Mouse (Mus musculus) R1 (cell line): Measurements from ENCODE around the gene Adgrl4.

Experiments used
- DNase-seq: peaks from one replicate; pipeline ENCODE4 v3.0.0-alpha.2; 2018; ENCODE audit warnings: low read depth, low spot score

The Adgrl4 gene

GRCm38 (mm10) chr3:151488853-151489252, 51.2 kb downstream of the Adgrl4 start:
- DNase-seq, result no peak

GRCm38 (mm10) chr3:151505606-151506005, 67.9 kb downstream of the Adgrl4 start:
- no peak for DNase-seq

GRCm38 (mm10) chr3:151511184-151511583, 73.5 kb downstream of the Adgrl4 start:
- no peak for DNase-seq

- DNase-seq, result no peak
Observed at GRCm38 (mm10) chr3:151547182-151547581, 109.5 kb downstream of the Adgrl4 start.

- no peak for DNase-seq
Observed at GRCm38 (mm10) chr3:151551002-151551401, 113.3 kb downstream of the Adgrl4 start.

- DNase-seq, result no peak
Observed at GRCm38 (mm10) chr3:151556635-151557034, 118.9 kb downstream of the Adgrl4 start.

GRCm38 (mm10) chr3:151557125-151557524, 119.4 kb downstream of the Adgrl4 start:
- DNase-seq, result no peak

DNA sequence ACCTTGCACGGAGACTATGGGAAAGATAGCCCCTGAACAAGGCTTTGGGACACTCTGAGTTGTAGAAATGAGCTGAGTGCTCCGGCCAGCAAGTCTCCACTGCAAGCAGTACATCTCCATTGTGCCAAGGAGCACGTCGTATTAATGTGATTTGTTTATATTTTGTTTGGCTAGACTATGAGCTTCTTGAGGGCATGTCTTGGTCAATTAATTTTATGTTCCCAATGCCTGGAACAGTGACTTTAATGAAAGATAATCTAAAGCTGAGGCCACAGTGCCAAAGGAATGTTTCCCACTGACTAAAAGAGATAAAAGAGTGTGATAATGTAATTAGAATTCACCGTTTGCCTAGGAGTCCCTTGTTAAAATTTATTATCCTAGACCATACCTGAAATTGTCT, 119.9 kb downstream of the Adgrl4 start:
- no peak for DNase-seq

DNA sequence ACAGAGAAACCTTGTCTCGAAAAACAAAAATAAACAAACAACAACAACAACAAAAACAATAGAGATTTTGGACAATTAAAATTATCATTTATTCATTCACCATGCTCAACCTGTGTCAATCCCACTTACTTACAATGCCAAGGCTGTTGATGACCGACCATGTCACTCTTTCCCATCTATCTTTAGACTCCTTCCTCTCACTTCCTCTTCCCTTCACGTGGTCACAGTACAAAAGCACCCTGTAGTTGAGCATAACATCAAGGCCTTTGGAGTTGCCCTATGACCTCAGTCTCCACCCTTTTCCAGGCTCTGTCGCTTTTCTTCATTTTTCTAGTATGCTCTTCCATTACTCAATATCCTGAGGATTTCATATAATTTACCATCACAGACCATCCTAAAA, 120.7 kb downstream of the Adgrl4 start:
- no peak for DNase-seq

GRCm38 (mm10) chr3:151565664-151566621, 128.3 kb downstream of the Adgrl4 start:
- DNase-seq, result peak; percentile 3

DNA sequence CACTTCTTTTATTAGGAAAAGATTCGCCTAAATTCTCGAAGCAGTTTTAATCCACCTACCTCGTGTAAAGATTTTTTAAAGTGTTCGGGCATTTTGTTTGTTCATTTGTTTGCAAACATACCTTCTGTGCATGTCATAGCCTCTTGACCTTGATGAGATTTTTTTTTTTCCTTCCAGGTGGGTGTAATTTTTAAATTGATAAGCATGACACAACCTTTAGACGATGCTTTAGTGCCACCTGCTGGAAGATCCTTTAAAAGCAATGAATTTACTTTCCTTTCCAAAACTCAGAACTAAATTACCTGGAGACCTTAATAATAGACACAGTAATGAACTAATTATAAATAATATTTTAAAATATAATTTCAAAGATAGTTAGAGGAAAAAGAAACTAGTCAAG, 128.9 kb downstream of the Adgrl4 start:
- peak; percentile 10 for DNase-seq

DNA sequence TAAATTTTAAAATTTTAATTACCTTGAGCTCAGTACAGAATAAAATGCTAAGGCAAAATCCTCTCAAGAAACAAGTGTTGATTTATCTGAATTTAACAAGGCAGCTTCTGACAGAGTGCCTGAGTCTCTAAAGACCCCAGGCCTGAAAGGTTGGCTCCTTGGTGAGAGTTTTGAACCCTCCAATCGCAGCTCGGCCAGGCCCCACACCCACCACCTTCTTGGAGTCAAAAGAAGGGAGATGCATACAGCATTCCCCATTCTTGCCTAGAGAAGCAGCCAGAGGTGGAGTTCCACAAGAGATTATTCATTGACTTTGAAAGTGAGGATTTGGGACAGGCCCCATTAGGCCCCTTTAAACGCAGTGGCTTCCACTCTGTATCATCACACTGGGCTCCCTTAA, 129.9 kb downstream of the Adgrl4 start:
- no peak for DNase-seq

DNA sequence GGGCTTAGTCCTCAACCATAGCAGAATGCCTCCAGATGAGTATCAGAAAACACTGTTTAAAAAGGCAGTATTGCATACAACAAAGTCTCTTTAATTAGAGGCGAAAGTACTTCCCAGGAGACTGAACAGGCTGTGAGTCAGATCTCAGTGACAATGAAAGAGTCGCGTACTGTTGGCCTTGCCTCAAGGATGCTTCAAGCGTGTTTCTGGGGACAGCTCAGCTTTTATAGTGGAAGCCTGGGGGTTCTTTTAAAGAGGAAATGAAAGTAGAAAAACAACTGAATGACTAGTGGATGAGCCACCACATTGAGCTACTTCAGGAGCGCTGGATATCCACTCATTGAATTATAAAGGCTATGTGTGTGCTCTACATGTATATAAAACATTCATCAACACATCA, 134.4 kb downstream of the Adgrl4 start:
- no peak for DNase-seq

- no peak for DNase-seq
Observed at GRCm38 (mm10) chr3:151575292-151575691, 137.6 kb downstream of the Adgrl4 start.

- DNase-seq, result no peak
Observed at GRCm38 (mm10) chr3:151576155-151576554, 138.5 kb downstream of the Adgrl4 start.

GRCm38 (mm10) chr3:151591904-151592303, 154.2 kb downstream of the Adgrl4 start:
- DNase-seq, result no peak
